ENCODE assay signal across 8 mouse cellular contexts in the genomic region with DNA sequence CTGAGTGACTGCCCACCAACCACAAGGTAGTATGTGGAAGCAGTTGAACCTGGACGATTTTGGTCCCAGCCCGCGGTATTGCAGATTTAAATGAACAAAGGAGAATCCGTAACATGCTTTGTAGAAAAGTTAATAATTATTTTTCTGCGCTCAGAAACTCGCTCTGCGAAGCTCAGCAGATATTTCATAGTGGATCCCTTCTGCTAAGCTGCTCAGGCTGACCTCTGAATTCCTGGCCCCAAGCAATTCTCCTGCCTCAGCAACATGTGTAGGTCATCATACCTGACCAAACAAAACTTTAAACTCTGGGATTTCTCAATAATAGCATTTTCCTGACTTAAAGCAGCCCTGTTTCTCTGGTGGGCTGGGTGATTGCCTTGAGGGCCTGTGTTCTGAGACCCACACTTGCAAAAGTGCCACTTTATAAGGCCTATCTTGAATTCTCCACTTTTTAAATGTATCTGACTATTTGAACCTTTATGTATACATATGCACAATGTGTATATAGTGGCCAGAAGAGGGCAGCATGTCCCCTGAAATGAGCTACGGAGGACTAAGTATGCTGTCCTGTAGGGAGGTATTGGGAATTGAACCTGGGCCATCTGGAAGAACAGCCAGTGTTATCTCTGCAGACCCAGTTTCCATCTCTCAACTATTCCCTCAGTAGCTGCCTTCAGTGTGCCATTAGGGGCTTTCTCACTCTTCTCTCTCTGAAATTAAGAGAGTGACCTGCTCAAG. TPM values are rescaled to one million over a fixed set of nuclear protein-coding genes. Genes with fewer than 3 reads are reported as not detected.
A peak's percentile ranks its signal among the peaks of the same experiment; 100 is the strongest.
DNase-seq lines count a peak whose midpoint lies in the region; ATAC-seq and TF ChIP-seq lines count a peak whose summit lies in the region.

No protein-coding gene starts in this region.

- peaks cover 86 to 97% of the 10 kb centered on the region in 2 experiments for H3K36me3 ChIP-seq in CH12.LX (replicated peaks in 1 of 2; ENCODE audit: control insufficient read depth in 1 of 2, insufficient read depth in 1 of 2, low read length in 1 of 2)
- H3K36me3 ChIP-seq in splenic B cell, adult 2 months (ENCODE audit: control insufficient read depth, insufficient read depth, low read length, poor library complexity, severe bottlenecking): peaks cover 19% of the 10 kb centered on the region

- H3K27ac ChIP-seq in CH12.LX (ENCODE audit: insufficient read depth, low read depth): no peak overlapping the region

- dilution Hi-C loops in CH12.LX (cut with MboI; ENCODE audit: extremely low pct_ligation_motif_present, extremely low pct_unique_long_range_greater_than_20kb, low sequenced_read_pairs): no loop called here

- peak; percentile 69 for TF ChIP-seq RAD21 in CH12.LX (IDR thresholded peaks at IDR 0.05; ENCODE audit: low read depth, low read length)

- in situ Hi-C loops in CH12.LX (cut with MboI; ENCODE audit: low pct_ligation_motif_present, low pct_unique_long_range_greater_than_20kb, low sequenced_read_pairs): no loop called here

- no peak overlapping the region for H3K4me2 ChIP-seq in CH12.LX (ENCODE audit: insufficient read depth, low read depth, poor library complexity, severe bottlenecking)

- peak; percentile 36 to 76; a peak in 3 of 4 replicates for TF ChIP-seq CTCF in CH12.LX (conservative IDR thresholded peaks at IDR 0.05 in 1 of 2, IDR thresholded peaks at IDR 0.05 in 1 of 2; ENCODE audit: low read depth in 2 of 2, low read length in 2 of 2)

- ATAC-seq in monocyte, adult 5-6 weeks (replicated peaks; ENCODE audit: insufficient number of reproducible peaks, low FRiP score, low TSS enrichment, poor library complexity, severe bottlenecking): no peak

- DNase-seq in heart, postnatal 4 days: peak; percentile 34
- no peak for DNase-seq in heart, postnatal 25 days (ENCODE audit: low spot score)
- DNase-seq in CH12.LX (ENCODE audit: extremely low read depth): peak; percentile 43
- DNase-seq in cerebellum, adult 11-12 months: peak; percentile 23
- DNase-seq in kidney, postnatal 14 days: peak; percentile 49
- DNase-seq in splenic B cell, adult 2 months (ENCODE audit: low read depth, low spot score): peak; percentile 81
- DNase-seq in adrenal gland, postnatal 4 days (ENCODE audit: low spot score in 2 of 2): no peak

- no peak; the same call in 1 of the 2 replicates for TF ChIP-seq POLR2A in CH12.LX (IDR thresholded peaks at IDR 0.05; ENCODE audit: low read depth, low read length)

- H3K79me2 ChIP-seq in CH12.LX (replicated peaks; ENCODE audit: control insufficient read depth, extremely low read depth, insufficient read depth, poor library complexity, severe bottlenecking): no peaks in the 10 kb centered on the region

- no peaks in the 10 kb centered on the region for H3K4me1 ChIP-seq in CH12.LX (ENCODE audit: control insufficient read depth in 1 of 2, insufficient read depth in 2 of 2)

- H3K27me3 ChIP-seq in CH12.LX (replicated peaks): no peaks in the 10 kb centered on the region
- no peaks in the 10 kb centered on the region for H3K27me3 ChIP-seq in splenic B cell, adult 2 months (ENCODE audit: control insufficient read depth, insufficient read depth, low read length, poor library complexity, severe bottlenecking)

- no peak for TF ChIP-seq EP300 in CH12.LX (IDR thresholded peaks at IDR 0.05; ENCODE audit: low read length)

- no peak overlapping the region for H3K4me3 ChIP-seq in CH12.LX (replicated peaks in 1 of 3; ENCODE audit: low read depth in 2 of 3, low read length in 2 of 3, poor library complexity in 1 of 3)

- no peak overlapping the region for H3K9ac ChIP-seq in CH12.LX (ENCODE audit: insufficient read depth, low read depth)

- intact Hi-C loops in heart, postnatal 25 days (cut with DNase I): loop anchor here (1.0 to 5.0 kb wide), 2 partner anchors 69 to 211 kb away; no protein-coding TSS in a partner anchor

- no peaks in the 10 kb centered on the region for H3K9me3 ChIP-seq in CH12.LX (replicated peaks; ENCODE audit: low read length)

TF ChIP-seq in CH12.LX, 34 proteins besides CTCF, POLR2A, EP300 and RAD21:
- TF ChIP-seq JUN (IDR thresholded peaks at IDR 0.05; ENCODE audit: insufficient read depth, low read depth, low read length): no peak
- no peak for TF ChIP-seq MAZ (IDR thresholded peaks at IDR 0.05; ENCODE audit: low read depth, low read length)
- no peak for TF ChIP-seq JUND (conservative IDR thresholded peaks at IDR 0.05; ENCODE audit: low read depth, low read length)
- TF ChIP-seq MEF2A (IDR thresholded peaks at IDR 0.05; ENCODE audit: borderline replicate concordance, low read depth, low read length): no peak
- peak; percentile 39 for TF ChIP-seq SMC3 (IDR thresholded peaks at IDR 0.05; ENCODE audit: low read depth, low read length)

RNA-seq across cellular contexts. Expression of gene Klhl11, which starts 13.4 kb away (rescaled TPM):
- total RNA-seq in heart, postnatal 4 days (2021): 10 to 100 TPM; 11.8 to 13.4 TPM
- 1 to 10 TPM; 7.9 to 9.0 TPM for total RNA-seq in heart, postnatal 25 days (2021)
- total RNA-seq in CH12.LX (2012; rRNA removed): 19.5 and 24.1 TPM in 2 replicates
- 12.8 and 13.7 TPM in 2 replicates for total RNA-seq in CH12.LX (2014; rRNA removed)
- polyA plus RNA-seq in CH12.LX (2012; ENCODE audit: insufficient read length, low read depth): 9.8 and 10.1 TPM in 2 replicates
- 16.4 to 28.5 TPM (median 24.2 TPM) in 3 replicates for total RNA-seq in monocyte, adult 5-6 weeks (2017)
- total RNA-seq in adrenal gland, postnatal 4 days (2021): 10 to 100 TPM; 48.8 to 50.0 TPM

RNA-seq across cellular contexts. Expression of gene Acly, which starts 41.8 kb away (rescaled TPM):
- 10 to 100 TPM; 60.7 to 63.4 TPM for total RNA-seq in heart, postnatal 4 days (2021)
- 10 to 100 TPM; 31.6 to 41.6 TPM for total RNA-seq in heart, postnatal 25 days (2021)
- total RNA-seq in CH12.LX (2012; rRNA removed) (246 and 263 TPM in 2 replicates), CH12.LX (2014; rRNA removed) (245 and 277 TPM in 2 replicates)
- 196 and 213 TPM in 2 replicates for polyA plus RNA-seq in CH12.LX (2012; ENCODE audit: insufficient read length, low read depth)
- total RNA-seq in monocyte, adult 5-6 weeks (2017): 104 to 134 TPM (median 105 TPM) in 3 replicates
- total RNA-seq in adrenal gland, postnatal 4 days (2021): 100 to 1,000 TPM; 420 to 464 TPM

RNA-seq across cellular contexts. Expression of gene Klhl10, which starts 44.3 kb away (rescaled TPM):
- under 1 TPM; 0.43 to 0.59 TPM for total RNA-seq in heart, postnatal 4 days (2021)
- under 1 TPM; 0.88 to 0.92 TPM for total RNA-seq in heart, postnatal 25 days (2021)
- total RNA-seq in CH12.LX (2012; rRNA removed) (0.67 and 1.1 TPM in 2 replicates), CH12.LX (2014; rRNA removed) (0.48 and 0.54 TPM in 2 replicates)
- 0.30 and 0.56 TPM in 2 replicates for polyA plus RNA-seq in CH12.LX (2012; ENCODE audit: insufficient read length, low read depth)
- 0.97 TPM in 1 of 3 replicates, not detected in the others for total RNA-seq in monocyte, adult 5-6 weeks (2017)
- 1 to 10 TPM; 1.5 to 2.1 TPM for total RNA-seq in adrenal gland, postnatal 4 days (2021)

RNA-seq across cellular contexts. Expression of gene Nt5c3b, which starts 44.4 kb away (rescaled TPM):
- 10 to 100 TPM; 52.3 to 55.3 TPM for total RNA-seq in heart, postnatal 4 days (2021)
- 10 to 100 TPM; 30.2 to 33.3 TPM for total RNA-seq in heart, postnatal 25 days (2021)
- total RNA-seq in CH12.LX (2012; rRNA removed): 54.4 and 60.3 TPM in 2 replicates
- 50.1 and 54.2 TPM in 2 replicates for total RNA-seq in CH12.LX (2014; rRNA removed)
- 63.5 and 68.2 TPM in 2 replicates for polyA plus RNA-seq in CH12.LX (2012; ENCODE audit: insufficient read length, low read depth)
- 8.0 to 38.5 TPM (median 14.4 TPM) in 3 replicates for total RNA-seq in monocyte, adult 5-6 weeks (2017)
- 10 to 100 TPM; 82.4 to 84.5 TPM for total RNA-seq in adrenal gland, postnatal 4 days (2021)

RNA-seq across cellular contexts. Expression of gene Ttc25, which starts 59.4 kb away (rescaled TPM):
- under 1 TPM; 0.21 to 0.70 TPM for total RNA-seq in heart, postnatal 4 days (2021)
- under 1 TPM; 0.20 to 0.31 TPM for total RNA-seq in heart, postnatal 25 days (2021)
- total RNA-seq in CH12.LX (2012; rRNA removed): 1.3 and 1.8 TPM in 2 replicates
- 0.51 and 0.70 TPM in 2 replicates for total RNA-seq in CH12.LX (2014; rRNA removed)
- polyA plus RNA-seq in CH12.LX (2012; ENCODE audit: insufficient read length, low read depth): 6.4 and 12.8 TPM in 2 replicates
- total RNA-seq in monocyte, adult 5-6 weeks (2017): 4.4 TPM in 1 of 3 replicates, not detected in the others
- total RNA-seq in adrenal gland, postnatal 4 days (2021): 1 to 10 TPM; 2.2 TPM

Comparison
In these comparisons a context has a peak if more than half of its experiments do, and no peak if none do; other contexts are left out.
1. DNase-seq: peak in heart, postnatal 4 days (single experiment), CH12.LX (single experiment), cerebellum, adult 11-12 months (single experiment), kidney, postnatal 14 days (single experiment) and splenic B cell, adult 2 months (single experiment); none in heart, postnatal 25 days (single experiment) and adrenal gland, postnatal 4 days (0 of 2).